Mouse (Mus musculus): ENCODE results near the gene Fancm.
"Not testable (repeated sequence)": the region's sequence is repeated elsewhere in the genome, so short reads cannot be mapped to it uniquely, and the experiment has no call there.

Gene Fancm

GRCm38 (mm10) chr12:65075085-65075732, at the start of gene Fancm:
Gene Fancm, plus strand, starts transcription at chr12:65075603.
- peak; percentile 87 to 88 for DNase-seq (ENCODE audit: low spot score in 2 of 2)

- no peak for DNase-seq (ENCODE audit: low spot score in 2 of 2)
Measured at GRCm38 (mm10) chr12:65035839-65036189, 39.6 kb upstream of the Fancm start.

GRCm38 (mm10) chr12:65036190-65036870, 39.1 kb upstream of the Fancm start, which contains the start of gene Prpf39:
Gene Prpf39, plus strand, starts transcription at chr12:65036333.
- DNase-seq (ENCODE audit: low spot score in 2 of 2), result peak; percentile 84 to 85

- DNase-seq (ENCODE audit: low spot score in 2 of 2), result no peak
Measured at GRCm38 (mm10) chr12:65036892-65037545, 38.4 kb upstream of the Fancm start.

- no peak for DNase-seq (ENCODE audit: low spot score in 2 of 2)
Measured at GRCm38 (mm10) chr12:65037546-65037937, 37.9 kb upstream of the Fancm start.

- DNase-seq (ENCODE audit: low spot score in 2 of 2), result no peak
Measured at GRCm38 (mm10) chr12:65048799-65049198, 26.6 kb upstream of the Fancm start.

- no peak for DNase-seq (ENCODE audit: low spot score in 2 of 2)
Measured at GRCm38 (mm10) chr12:65058203-65058602, 17.2 kb upstream of the Fancm start.

- no peak for DNase-seq (ENCODE audit: low spot score in 2 of 2)
Measured at GRCm38 (mm10) chr12:65061082-65061481, 14.3 kb upstream of the Fancm start.

GRCm38 (mm10) chr12:65065241-65065640, 10.2 kb upstream of the Fancm start:
- no peak for DNase-seq (ENCODE audit: low spot score in 2 of 2)

- DNase-seq (ENCODE audit: low spot score in 2 of 2), result no peak
Measured at GRCm38 (mm10) chr12:65066234-65066633, 9.2 kb upstream of the Fancm start.

GRCm38 (mm10) chr12:65068409-65068808, 7.0 kb upstream of the Fancm start:
- DNase-seq (ENCODE audit: low spot score in 2 of 2), result no peak

GRCm38 (mm10) chr12:65072911-65073610, 2.3 kb upstream of the Fancm start:
- no peak for DNase-seq (ENCODE audit: low spot score in 2 of 2)

GRCm38 (mm10) chr12:65073611-65074178, 1.7 kb upstream of the Fancm start, which contains the start of gene Fkbp3:
Gene Fkbp3, minus strand, starts transcription at chr12:65074007.
- peak; percentile 91 to 93 for DNase-seq (ENCODE audit: low spot score in 2 of 2)

- no peak for DNase-seq (ENCODE audit: low spot score in 2 of 2)
Measured at GRCm38 (mm10) chr12:65074651-65075050, 752 bp upstream of the Fancm start.

GRCm38 (mm10) chr12:65075733-65076310, 419 bp downstream of the Fancm start:
- no peak for DNase-seq (ENCODE audit: low spot score in 2 of 2)

GRCm38 (mm10) chr12:65076906-65077305, 1.5 kb downstream of the Fancm start:
- no peak for DNase-seq (ENCODE audit: low spot score in 2 of 2)

- no peak for DNase-seq (ENCODE audit: low spot score in 2 of 2)
Measured at GRCm38 (mm10) chr12:65108746-65109145, 33.3 kb downstream of the Fancm start.

GRCm38 (mm10) chr12:65111503-65111902, 36.1 kb downstream of the Fancm start:
- DNase-seq (ENCODE audit: low spot score in 2 of 2), result no peak

- DNase-seq (ENCODE audit: low spot score in 2 of 2), result peak in 1 of 2 experiments; percentile 39
Measured at GRCm38 (mm10) chr12:65112811-65113210, 37.4 kb downstream of the Fancm start.

GRCm38 (mm10) chr12:65113925-65114324, 38.5 kb downstream of the Fancm start:
- DNase-seq (ENCODE audit: low spot score in 2 of 2), result no peak

- DNase-seq (ENCODE audit: low spot score in 2 of 2), result not testable (repeated sequence)
Measured at GRCm38 (mm10) chr12:65114978-65115377, 39.6 kb downstream of the Fancm start.

Data from right cerebral cortex, postnatal 36 days (tissue).